Mouse (Mus musculus): ENCODE data around the gene Egfr.

GRCm38 (mm10) chr11:16905012-16905332 is 153.0 kb downstream of the Egfr start:
- TF ChIP-seq POLR2A (IDR thresholded peaks at IDR 0.05; ENCODE audit: borderline replicate concordance, extremely low read depth, insufficient read depth, insufficient read length, poor library complexity, severe bottlenecking) (no peak), CTCF (IDR thresholded peaks at IDR 0.05; ENCODE audit: borderline replicate concordance, extremely low read depth, insufficient read depth, insufficient read length) (no peak)
